Mouse (Mus musculus): ENCODE results near the gene Pfkm.

Gene Pfkm

DNA sequence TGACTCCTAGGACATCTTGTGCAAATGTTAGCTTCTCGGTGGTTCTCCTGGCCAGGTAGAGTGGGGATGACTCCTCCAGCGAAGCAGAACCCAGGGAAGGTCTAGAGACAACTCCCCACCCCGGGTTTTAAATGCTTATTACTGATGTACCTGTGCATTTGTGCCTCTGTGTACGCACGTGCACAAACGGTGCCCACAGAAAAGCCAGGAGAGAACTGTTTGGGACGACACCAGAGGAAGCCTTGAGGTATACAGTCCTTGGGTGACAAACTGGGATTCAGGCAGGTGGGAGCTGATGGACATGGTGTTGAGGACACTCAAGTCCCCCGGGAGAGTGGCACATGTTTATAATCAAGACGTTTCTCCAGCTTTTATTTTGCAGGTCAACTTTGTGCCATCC is 78.5 kb downstream of the Pfkm start:
- no peak for DNase-seq (ENCODE audit: low spot score in 2 of 2)

- no peak for DNase-seq (ENCODE audit: low spot score in 2 of 2)
Measured at GRCm38 (mm10) chr15:98172113-98172512, 79.7 kb downstream of the Pfkm start.

DNA sequence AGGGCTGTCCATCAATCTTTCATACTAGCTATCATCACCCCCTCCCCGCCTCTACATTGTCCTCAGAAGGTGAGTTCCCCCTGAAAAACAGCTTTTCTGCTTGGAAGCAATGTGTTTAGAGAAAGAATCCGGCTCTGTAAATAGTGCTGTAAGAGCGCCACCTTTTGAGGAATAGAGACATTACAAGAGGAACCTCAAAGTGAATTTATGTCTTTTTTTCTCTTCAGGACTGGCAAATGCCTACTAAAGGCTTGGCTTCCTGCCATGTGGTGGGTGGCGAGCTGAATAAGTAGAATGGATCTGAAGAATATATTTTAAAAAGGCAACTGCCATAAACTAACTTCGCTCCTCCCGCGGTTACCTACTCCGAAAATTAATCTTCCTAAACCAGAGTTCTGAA is 81.4 kb downstream of the Pfkm start:
- no peak for DNase-seq (ENCODE audit: low spot score in 2 of 2)

DNA sequence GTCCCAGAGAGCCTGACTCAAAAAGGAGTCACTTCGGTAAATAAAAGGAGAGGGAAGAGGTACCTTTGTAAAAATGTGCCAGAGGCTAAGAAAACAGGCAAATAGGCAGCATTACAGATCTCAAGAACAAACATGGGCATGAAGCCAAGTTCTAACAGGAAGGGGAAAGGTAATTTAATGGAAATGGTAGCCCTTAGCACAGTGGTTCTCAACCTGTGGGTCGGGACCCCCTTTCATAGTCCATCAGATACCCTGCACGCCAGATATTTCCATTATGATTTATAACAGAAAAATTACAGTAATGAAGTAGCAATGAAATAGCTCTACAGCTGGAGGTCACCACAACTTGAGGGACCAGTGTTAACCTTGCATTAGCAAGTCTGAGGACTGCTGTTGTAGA is 84.9 kb downstream of the Pfkm start:
- DNase-seq (ENCODE audit: low spot score in 2 of 2) = no peak

DNA sequence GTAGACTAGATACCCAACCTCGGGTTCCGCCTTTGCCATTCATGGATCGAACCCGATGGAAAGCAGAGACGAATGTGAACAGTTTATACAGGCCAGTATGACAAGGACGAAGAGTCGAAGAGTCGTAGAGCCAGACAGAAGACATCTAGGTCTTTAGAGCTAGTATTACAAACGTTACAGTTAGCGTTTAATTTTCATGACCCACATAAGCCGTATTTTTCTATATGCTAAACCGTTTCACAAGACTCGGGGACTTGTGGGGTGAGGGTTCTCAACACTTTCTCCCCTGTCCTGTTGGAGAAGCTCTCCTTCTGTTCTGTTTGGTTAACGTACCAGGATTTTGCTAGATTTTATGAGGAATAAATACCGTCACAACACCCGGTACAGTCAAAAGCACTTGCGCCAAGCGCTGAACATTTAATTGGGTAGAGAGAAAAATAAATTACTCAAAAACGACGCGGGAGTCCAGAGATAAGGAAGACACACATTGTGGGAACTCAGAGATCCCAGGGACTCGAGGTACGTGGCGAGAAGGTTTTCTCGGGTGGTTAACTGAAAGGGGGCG is 88.3 kb downstream of the Pfkm start:
- DNase-seq (ENCODE audit: low spot score in 2 of 2) = no peak

- DNase-seq (ENCODE audit: low spot score in 2 of 2) = peak; percentile 90 to 95
Measured at GRCm38 (mm10) chr15:98181132-98181711, 88.8 kb downstream of the Pfkm start.
